Mouse (Mus musculus): ENCODE measurements around the gene E4f1. TPM values are rescaled to one million over a fixed set of nuclear protein-coding genes. Genes with fewer than 3 reads are reported as not detected.

The E4f1 gene
- total RNA-seq, 2 experiments from 2014 or later, result 17.3 to 19.3 TPM

GRCm38 (mm10) chr17:24481027-24481815 lies 11.1 kb upstream of the E4f1 start:
- DNase-seq, result no peak

- no peak for DNase-seq
These were observed 10.2 kb upstream of the E4f1 start for GRCm38 (mm10) chr17:24480201-24480826.

DNA sequence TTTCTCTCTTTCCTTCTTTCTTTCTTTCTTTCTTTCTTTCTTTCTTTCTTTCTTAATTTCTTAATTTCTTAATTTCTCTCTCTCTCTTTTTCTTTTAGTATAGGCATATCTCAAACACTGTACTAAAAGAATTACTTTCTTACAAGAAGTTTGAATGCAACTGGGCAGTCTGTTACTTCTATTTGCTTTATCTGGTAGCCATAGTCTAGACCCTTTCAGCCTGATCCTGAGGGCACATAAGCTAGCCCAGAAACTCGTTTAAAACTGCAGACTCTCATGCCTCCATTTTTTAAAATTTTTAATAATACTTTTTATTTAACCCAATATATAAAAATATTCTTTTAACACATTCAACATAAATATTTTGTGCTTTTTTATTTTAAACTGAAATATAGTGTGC lies 9.3 kb upstream of the E4f1 start:
- DNase-seq, result no peak

DNA sequence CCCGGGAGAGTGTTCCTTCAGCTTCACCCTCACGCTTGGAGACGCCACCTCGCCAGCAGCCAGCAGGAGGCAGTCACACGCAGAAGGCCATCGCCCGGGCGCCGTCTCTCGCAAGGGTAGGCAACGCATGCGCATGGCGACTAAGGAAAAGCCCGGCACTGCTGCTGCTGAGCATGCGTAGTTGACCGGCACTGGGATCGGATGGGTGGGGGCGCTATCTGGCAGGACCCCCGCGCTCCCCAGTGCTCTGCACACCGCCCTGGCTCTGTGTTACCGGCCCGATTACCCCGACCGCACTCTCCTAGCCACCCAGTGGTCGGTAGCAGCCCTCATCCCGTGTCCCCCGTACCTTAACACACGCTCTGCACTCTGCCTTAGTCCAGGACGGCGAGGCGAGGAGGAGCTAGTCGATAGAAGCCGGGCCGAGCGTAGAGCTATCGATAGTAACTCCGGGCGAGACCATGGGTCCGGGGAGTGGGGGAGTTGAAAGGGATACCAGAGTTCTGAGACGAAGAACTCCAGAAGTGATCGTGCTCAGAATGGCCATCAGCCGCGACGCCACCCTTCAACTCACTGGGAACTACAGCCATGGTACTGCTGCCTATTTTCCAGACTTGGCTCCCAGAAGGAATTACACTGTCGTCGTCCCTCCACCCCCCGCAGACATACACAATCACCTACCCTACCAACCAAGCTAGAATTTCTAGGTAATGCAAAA lies 8.7 kb upstream of the E4f1 start, which contains the start of gene Mlst8:
Gene Mlst8 (minus strand): TSS at position 416 of the 718 bp plus-strand sequence.
- DNase-seq, result peak; percentile 99

DNA sequence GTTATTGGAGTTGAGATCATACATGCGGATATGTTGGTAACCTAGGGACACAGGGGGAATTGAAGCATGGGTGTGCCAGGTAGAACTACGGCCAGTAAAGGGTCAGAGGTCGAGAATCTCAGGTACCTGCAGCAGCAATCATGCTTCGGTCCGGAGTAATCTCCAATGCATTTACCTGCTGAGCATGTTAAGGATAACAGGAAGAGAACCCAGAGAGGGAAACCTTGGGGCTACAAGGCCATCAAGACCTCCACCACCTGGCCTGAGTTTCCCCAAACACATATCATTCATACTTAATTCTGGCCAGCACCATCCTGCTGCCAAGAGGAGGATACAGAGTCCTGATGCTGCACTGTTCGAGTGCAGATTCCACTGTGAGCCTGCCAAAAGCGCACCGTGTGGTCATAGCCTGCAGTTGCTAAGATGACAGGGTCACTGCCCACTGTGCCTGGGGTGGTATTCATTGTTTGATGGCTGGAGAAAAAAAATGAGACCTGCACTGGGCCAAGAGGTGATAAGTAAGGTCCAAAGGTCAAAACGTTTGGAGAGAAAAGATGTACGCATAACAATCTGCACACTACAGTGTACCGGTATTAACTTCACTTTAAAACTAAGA lies 8.0 kb upstream of the E4f1 start:
- DNase-seq, result no peak

DNA sequence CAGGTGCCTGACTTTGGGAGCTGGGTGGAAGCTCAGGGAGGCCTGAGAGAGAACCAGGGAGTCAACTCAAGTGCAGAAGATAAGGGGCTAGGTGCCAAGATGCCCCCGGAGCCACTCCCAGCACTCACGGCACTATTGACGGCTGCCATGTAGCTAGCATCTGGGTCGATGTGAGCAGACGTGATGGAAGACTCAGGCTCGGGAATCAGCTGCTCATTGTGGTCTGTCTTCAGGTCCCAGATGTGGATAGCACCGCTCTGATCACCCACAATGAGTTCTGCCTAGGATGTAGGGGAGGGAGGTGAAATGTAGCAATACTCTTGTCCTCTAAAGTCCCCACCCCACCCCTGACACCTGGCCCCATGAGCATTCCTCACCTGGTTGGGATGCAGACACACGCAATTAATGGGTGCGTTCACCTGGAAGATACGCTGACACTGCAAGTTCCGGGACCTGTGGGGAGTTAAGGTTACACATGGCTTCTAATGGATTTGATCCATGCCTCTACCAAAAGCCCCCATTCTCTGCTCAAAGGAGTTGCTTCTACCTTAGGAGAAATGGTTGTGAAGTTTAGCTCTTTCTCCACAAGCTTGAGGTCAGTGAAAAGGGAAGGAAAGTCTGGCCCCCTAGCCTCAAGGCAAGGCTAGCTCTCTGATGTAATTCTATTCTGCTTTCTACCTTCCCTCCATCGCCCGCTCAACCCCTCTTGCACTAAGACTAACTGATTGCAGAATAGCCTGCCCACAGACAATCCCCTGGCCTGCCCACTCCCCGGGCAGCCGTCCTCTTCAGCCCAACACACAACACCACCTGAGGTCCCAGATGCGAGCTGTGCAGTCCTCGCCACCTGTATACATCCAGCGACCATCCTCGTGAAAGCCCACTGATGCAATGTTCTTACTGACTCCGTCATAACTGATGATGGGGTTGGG lies 7.2 kb upstream of the E4f1 start:
- no peak for DNase-seq

GRCm38 (mm10) chr17:24476022-24476776 lies 6.1 kb upstream of the E4f1 start:
- no peak for DNase-seq

- DNase-seq, result no peak
These were observed 5.5 kb upstream of the E4f1 start for GRCm38 (mm10) chr17:24475586-24475985.

DNA sequence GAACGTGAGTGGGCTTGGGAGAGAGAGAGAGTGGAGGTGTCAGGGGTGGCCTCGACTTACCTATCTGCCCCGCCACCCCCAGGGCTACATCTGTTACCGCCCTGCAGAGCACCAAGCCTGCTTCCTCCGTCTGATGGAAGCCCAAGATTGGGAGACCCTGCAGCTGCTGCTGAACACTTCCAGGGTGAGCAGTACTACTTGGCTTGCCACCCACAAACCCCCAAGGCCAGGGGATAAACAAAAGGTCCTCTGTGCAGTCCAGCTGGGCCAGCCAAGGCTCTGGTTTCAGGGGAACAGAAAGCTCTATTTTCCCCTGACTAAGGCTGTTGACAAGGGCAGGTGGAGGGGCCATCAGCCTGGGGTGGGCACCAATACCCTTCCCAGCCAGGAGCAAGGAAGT lies 4.4 kb upstream of the E4f1 start:
- no peak for DNase-seq

- no peak for DNase-seq
These were observed 3.6 kb upstream of the E4f1 start, which contains the start of gene Bricd5 for GRCm38 (mm10) chr17:24473612-24474275. Gene Bricd5 (plus strand): TSS chr17:24473884.

GRCm38 (mm10) chr17:24472512-24472911 lies 2.4 kb upstream of the E4f1 start:
- peak; percentile 63 for DNase-seq

DNA sequence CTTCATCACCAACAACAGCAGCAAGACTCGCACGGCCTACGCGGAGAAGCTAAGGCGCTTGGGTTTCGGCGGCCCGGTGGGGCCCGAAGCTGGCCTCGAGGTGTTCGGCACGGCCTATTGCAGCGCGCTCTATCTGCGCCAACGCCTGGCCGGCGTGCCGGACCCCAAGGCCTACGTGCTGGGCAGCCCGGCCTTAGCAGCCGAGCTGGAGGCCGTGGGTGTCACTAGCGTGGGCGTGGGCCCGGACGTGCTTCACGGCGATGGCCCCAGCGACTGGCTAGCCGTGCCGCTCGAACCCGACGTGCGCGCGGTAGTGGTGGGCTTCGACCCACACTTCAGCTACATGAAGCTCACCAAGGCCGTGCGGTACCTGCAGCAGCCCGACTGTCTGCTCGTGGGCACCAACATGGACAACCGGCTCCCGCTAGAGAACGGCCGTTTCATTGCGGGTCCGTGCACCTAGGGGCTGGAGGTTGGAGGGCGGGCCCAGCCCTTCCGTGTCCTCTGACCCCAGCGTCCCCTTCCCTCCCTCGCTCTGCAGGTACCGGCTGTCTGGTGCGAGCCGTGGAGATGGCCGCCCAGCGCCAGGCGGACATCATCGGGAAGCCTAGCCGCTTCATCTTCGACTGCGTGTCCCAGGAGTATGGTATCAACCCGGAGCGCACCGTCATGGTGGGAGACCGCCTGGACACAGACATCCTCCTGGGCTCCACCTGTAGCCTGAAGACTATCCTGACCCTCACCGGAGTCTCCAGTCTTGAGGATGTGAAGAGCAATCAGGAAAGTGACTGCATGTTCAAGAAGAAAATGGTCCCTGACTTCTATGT lies 801 bp upstream of the E4f1 start:
- peak; percentile 50 for DNase-seq

DNA sequence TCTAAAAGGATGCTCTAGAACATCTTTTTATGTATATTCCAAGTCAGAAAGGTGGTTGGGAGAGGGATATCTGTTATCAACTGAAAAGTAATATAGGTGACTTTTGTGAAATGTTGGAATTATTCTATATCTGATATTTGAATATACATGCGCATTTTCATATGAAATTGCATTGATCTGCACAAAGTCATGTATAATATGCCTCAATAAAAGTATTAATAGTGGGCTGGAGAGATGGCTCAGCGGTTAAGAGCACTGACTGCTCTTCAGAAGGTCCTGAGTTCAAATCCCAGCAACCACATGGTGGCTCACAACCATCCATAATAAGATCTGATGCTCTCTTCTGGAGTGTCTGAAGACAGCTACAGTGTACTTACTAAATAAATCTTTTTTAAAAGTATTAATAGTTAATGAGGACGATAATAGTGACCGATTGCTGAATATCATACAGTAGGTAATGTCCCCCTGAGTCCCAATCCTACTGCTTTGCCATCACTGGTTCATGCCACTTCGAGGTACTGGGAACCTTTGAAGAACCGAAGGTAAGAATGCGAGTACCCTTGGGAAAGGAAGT lies 690 bp downstream of the E4f1 start:
- DNase-seq, result no peak

GRCm38 (mm10) chr17:24468636-24469246 lies 1.4 kb downstream of the E4f1 start:
- no peak for DNase-seq

DNA sequence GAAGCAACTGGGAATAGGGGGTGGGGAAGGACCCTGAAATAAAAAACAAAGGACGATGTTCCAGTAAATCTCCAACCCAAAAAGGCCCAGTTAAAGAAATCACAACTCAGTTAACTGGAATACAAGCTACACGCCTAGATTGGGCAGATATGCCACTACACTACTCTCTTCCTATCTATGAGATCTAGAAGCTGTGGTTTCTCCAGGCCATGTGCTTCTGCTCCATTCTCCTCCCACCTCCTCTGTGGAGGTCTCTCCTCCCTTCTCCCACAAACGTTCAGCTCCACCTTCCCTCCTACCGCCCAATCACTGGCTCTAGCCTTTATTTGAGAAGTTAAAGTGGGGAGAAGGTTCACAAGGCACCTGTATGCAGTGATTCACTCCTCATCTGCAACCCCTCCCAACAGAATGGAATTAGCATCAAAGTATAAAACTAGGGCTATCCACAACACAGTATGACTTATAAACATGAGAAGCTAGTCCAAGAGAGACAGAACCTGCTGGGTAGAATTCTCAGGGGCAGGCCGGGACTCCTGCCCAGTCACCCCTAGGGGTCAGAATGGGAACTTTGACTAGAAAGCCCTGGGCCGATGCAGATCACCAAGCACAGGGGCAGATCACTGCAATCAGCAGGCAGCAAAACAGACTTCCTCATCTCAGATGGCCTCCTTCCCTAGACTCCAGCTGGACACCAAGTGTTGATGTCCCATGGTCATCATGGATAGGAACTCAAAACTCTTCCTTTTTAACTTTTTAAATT lies 6.6 kb downstream of the E4f1 start:
- DNase-seq, result no peak

DNA sequence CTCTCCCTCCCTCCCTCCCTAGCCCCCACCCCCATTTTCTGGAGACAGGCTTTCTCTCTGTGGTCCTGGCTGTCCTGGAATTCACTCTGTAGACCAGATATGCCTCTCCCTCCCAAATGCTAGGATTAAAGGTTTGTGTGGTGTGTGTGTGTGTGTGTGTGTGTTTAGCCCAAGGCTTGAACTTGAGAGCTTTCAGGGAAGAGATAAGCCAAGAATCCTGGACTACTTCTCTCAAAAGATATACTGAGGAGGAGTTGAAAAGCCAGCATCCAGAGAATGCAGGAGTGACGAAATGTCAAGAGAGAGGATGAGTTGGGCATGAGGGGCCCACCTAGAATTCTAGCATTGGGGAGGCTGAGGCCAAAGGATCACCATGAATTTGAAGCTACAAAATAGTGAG lies 7.2 kb downstream of the E4f1 start:
- no peak for DNase-seq

GRCm38 (mm10) chr17:24461580-24461979 lies 8.5 kb downstream of the E4f1 start:
- DNase-seq, result no peak

All from heart, postnatal 4 days (tissue).